Mouse (Mus musculus) CH12.LX (cell line): Measurements from ENCODE around the gene Gm6408. TPM values are rescaled to one million over a fixed set of nuclear protein-coding genes. Genes with fewer than 3 reads are reported as not detected.
"Not testable (repeated sequence)": the region's sequence is repeated elsewhere in the genome, so short reads cannot be mapped to it uniquely, and the experiment has no call there.

ENCODE experiments used
- DNase-seq: peaks from one replicate; pipeline ENCODE4 v3.0.0-alpha.2; 2013; ENCODE audit errors: extremely low read depth
- H3K27ac ChIP-seq: 2 replicates; pipeline ENCODE4 v1.5.1; 2012; ENCODE audit warnings: low read depth, mild to moderate bottlenecking, control low read depth, moderate library complexity; ENCODE audit not compliant: insufficient read depth
- H3K27me3 ChIP-seq: replicated peaks from 2 replicates; pipeline ENCODE3; 2012; ENCODE audit warnings: inconsistent platforms
- H3K36me3 ChIP-seq, 2 experiments: replicated peaks in 1 of 2; 2 replicates each; pipeline versions ENCODE3 to v1.6.1; 2012; ENCODE audit warnings: inconsistent platforms in 1 of 2, low read length in 1 of 2, mild to moderate bottlenecking in 1 of 2, mixed read lengths in 1 of 2, moderate library complexity in 1 of 2; ENCODE audit not compliant: control insufficient read depth in 1 of 2, insufficient read depth in 1 of 2
- H3K4me1 ChIP-seq, 2 experiments: 2 replicates each; pipeline ENCODE4 v1.6.1; 2012; ENCODE audit warnings: inconsistent platforms in 1 of 2, moderate library complexity in 1 of 2; ENCODE audit not compliant: insufficient read depth in 2 of 2, control insufficient read depth in 1 of 2
- H3K4me2 ChIP-seq: 2 replicates; pipeline ENCODE4 v1.6.1; 2012; ENCODE audit warnings: low read depth, mild to moderate bottlenecking, control low read depth; ENCODE audit not compliant: poor library complexity, insufficient read depth, severe bottlenecking
- H3K4me3 ChIP-seq, 3 experiments: fragments of 150-350 bp in 1 of 3; sonication (generic) in 1 of 3; replicated peaks in 1 of 3; 2 replicates each; pipeline versions ENCODE3 to v1.5.1; 2011 to 2012; ENCODE audit warnings: low read depth in 2 of 3, low read length in 2 of 3, mild to moderate bottlenecking in 2 of 3, moderate library complexity in 2 of 3, control low read depth in 1 of 3, improper control_type of control experiment in 1 of 3, inconsistent platforms in 1 of 3, mixed read lengths in 1 of 3; ENCODE audit not compliant: poor library complexity in 1 of 3
- H3K79me2 ChIP-seq: replicated peaks from 2 replicates; pipeline ENCODE4 v1.6.1; 2012; ENCODE audit warnings: mild to moderate bottlenecking, moderate library complexity; ENCODE audit not compliant: control insufficient read depth, poor library complexity, insufficient read depth, severe bottlenecking; ENCODE audit errors: extremely low read depth
- H3K9ac ChIP-seq: 2 replicates; pipeline ENCODE4 v1.6.1; 2012; ENCODE audit warnings: low read depth, mild to moderate bottlenecking, control low read depth, moderate library complexity; ENCODE audit not compliant: insufficient read depth
- H3K9me3 ChIP-seq: replicated peaks from 2 replicates; pipeline ENCODE3; 2012; ENCODE audit warnings: low read length, inconsistent platforms, mixed read lengths
- ELF1 ChIP-seq: IDR thresholded peaks from 2 replicates; pipeline ENCODE4 v1.6.1; 2014; ENCODE audit warnings: low read depth, mild to moderate bottlenecking, inconsistent platforms, low read length, improper control_type of control experiment
- ETS1 ChIP-seq: conservative IDR thresholded peaks from 2 replicates; pipeline ENCODE4 v1.6.1; 2012; ENCODE audit warnings: low read depth, mild to moderate bottlenecking, inconsistent platforms, low read length, improper control_type of control experiment, moderate library complexity
- JUND ChIP-seq: conservative IDR thresholded peaks from 2 replicates; pipeline ENCODE4 v1.6.1; 2011; ENCODE audit warnings: low read depth, low read length, improper control_type of control experiment
- MAFK ChIP-seq: IDR thresholded peaks from 2 replicates; pipeline ENCODE4 v1.6.1; 2011; ENCODE audit warnings: low read length, improper control_type of control experiment; ENCODE audit not compliant: insufficient replicate concordance
- NELFE ChIP-seq: IDR thresholded peaks from 2 replicates; pipeline ENCODE4 v1.6.1; 2011; ENCODE audit warnings: low read depth, low read length, improper control_type of control experiment
- RAD21 ChIP-seq: IDR thresholded peaks from 2 replicates; pipeline ENCODE4 v1.6.1; 2011; ENCODE audit warnings: low read depth, mild to moderate bottlenecking, low read length, improper control_type of control experiment, moderate library complexity
- RCOR1 ChIP-seq: conservative IDR thresholded peaks from 2 replicates; pipeline ENCODE4 v1.6.1; 2012; ENCODE audit warnings: low read depth, mild to moderate bottlenecking, inconsistent platforms, low read length, improper control_type of control experiment
- UBTF ChIP-seq: IDR thresholded peaks from 2 replicates; pipeline ENCODE4 v1.6.1; 2012; ENCODE audit warnings: low read depth, mild to moderate bottlenecking, inconsistent platforms, low read length, improper control_type of control experiment, moderate library complexity
- USF2 ChIP-seq: conservative IDR thresholded peaks from 2 replicates; pipeline ENCODE4 v1.6.1; 2011; ENCODE audit warnings: low read depth, low read length, improper control_type of control experiment
- ZC3H11A ChIP-seq: IDR thresholded peaks from 2 replicates; pipeline ENCODE4 v1.6.1; 2012; ENCODE audit warnings: low read depth, mild to moderate bottlenecking, inconsistent platforms, low read length, improper control_type of control experiment
- ZMIZ1 ChIP-seq: IDR thresholded peaks from 2 replicates; pipeline ENCODE4 v1.6.1; 2012; ENCODE audit warnings: low read depth, mild to moderate bottlenecking, inconsistent platforms, low read length, improper control_type of control experiment
- ZNF384 ChIP-seq: IDR thresholded peaks from 2 replicates; pipeline ENCODE4 v1.6.1; 2012; ENCODE audit warnings: low read depth, low read length, improper control_type of control experiment, inconsistent platforms
- dilution Hi-C: fragments of 300-500 bp; cut with MboI; formaldehyde crosslinking; loops from 2 replicates; pipeline ENCODE4 v1.14.3; 2020; ENCODE audit warnings: low sequenced_read_pairs; ENCODE audit not compliant: extremely low pct_unique_long_range_greater_than_20kb, extremely low pct_ligation_motif_present
- in situ Hi-C: fragments of 300-500 bp; cut with MboI; formaldehyde crosslinking; loops from 3 replicates; pipeline ENCODE4 v1.14.3; 2019; ENCODE audit warnings: low sequenced_read_pairs, low pct_ligation_motif_present, low pct_unique_long_range_greater_than_20kb, mixed read lengths
- polyA plus RNA-seq: library from polyadenylated mRNA; unstranded; fragments of >175 nt; gene quantifications from 2 replicates; pipeline ENCODE4 v1.2.1, GENCODE M21; 2012; ENCODE audit warnings: low read depth; ENCODE audit not compliant: insufficient read length
- total RNA-seq, 2 experiments: library from RNA; depleted of rRNA; stranded (reverse); fragments of 300-350 nt in 1 of 2; fragments of >200 nt in 1 of 2; gene quantifications; 2 replicates each; pipeline ENCODE4 v1.2.3; 2012 to 2014

The Gm6408 gene
- total RNA-seq (2012; rRNA removed) (not detected in 2 replicates), total RNA-seq (2014; rRNA removed) (not detected in 2 replicates), polyA plus RNA-seq (not detected in 2 replicates)

DNA sequence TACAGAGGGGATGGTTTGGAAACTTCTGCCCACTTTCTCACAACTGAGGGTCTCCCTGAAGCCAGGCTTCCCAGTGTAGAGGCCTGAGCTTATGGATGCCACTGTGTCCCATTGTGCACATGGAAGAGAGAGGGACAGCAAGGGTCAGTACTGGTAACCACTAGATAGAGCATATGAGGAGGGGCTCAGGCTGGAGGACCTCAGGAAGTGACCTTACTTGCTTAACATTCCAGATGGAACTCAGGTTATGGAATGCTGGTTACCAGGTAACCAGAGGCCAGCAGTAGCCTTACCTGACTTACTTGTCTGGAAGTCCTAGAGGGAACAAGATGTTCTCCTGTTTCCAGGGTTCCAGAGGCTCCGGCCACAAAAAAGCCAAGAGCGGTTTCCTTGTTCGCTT is at the start of gene Gm6408:
Gene Gm6408, plus strand, starts transcription at position 301 of the 400 bp plus-strand sequence.
- H3K4me3 ChIP-seq, H3K36me3 ChIP-seq, H3K79me2 ChIP-seq, in situ Hi-C loops, H3K27me3 ChIP-seq, DNase-seq, H3K27ac ChIP-seq, H3K9me3 ChIP-seq, dilution Hi-C loops, H3K9ac ChIP-seq, H3K4me2 ChIP-seq, H3K4me1 ChIP-seq: not testable (repeated sequence)

DNA sequence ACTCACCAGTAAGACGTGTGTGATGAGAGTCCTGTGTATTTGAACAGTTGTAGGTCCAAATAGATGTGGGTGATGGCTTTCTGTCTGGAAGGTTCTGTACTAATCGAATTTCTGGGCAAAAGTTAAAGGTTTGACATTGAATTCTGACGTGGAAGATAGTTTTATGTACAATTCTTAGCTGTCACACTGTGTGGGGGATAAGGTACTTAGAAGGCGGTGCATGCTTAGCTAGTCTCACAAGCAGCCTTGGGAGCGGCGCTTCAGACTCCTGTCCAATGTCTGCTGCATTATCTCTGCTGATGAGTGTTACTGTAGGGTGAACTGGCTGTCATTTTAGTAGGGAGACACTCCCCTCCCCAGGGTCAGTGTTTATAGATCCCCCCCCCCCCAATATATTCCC is 49.3 kb upstream of the Gm6408 start:
- H3K4me1 ChIP-seq, result 0 out of 4 replicates have a peak, but pooled peaks cover 0 to 4% of the 10 kb centered on the region in 2 experiments
- dilution Hi-C loops, result no loop called here

DNA sequence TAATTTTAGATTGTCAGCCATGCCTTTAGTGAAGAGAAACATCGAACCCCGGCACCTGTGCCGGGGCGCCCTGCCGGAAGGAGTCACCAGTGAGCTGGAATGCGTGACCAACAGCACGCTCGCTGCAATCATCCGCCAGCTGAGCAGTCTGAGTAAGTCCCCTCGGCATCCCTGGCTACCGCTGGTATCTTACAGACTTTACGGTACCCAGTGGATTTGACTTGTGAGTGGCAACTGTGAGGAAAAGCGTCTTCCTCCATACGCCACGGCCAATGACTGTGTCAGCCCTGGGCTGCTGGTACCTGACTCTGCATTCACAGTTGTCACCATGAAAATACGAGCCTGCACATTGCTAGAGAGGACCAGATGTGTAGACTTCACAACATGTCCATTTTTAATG is 46.4 kb upstream of the Gm6408 start:
- Histone ChIP-seq H3K36me3 (no peaks in the 10 kb centered on the region), H3K4me2 (no peak overlapping the region), H3K4me3 (no peak overlapping the region), H3K9ac (no peak overlapping the region), H3K79me2 (no peaks in the 10 kb centered on the region), H3K4me1 (0 out of 4 replicates have a peak, but pooled peaks cover 0 to 4% of the 10 kb centered on the region in 2 experiments), H3K9me3 (peaks cover 6% of the 10 kb centered on the region), H3K27ac (no peak overlapping the region), H3K27me3 (peaks cover 11% of the 10 kb centered on the region)
- TF ChIP-seq ZNF384, result no peak
- no peak for TF ChIP-seq ETS1
- no peak for TF ChIP-seq USF2
- no peak for TF ChIP-seq RAD21
- dilution Hi-C loops (no loop called here), in situ Hi-C loops (no loop called here)
- DNase-seq, result no peak

More for the DNA sequence above, 49.3 kb upstream of the Gm6408 start:
- Histone ChIP-seq H3K79me2 (no peaks in the 10 kb centered on the region), H3K27ac (no peak overlapping the region), H3K9me3 (no peaks in the 10 kb centered on the region), H3K4me3 (no peak overlapping the region), H3K9ac (no peak overlapping the region), H3K27me3 (peaks cover 27% of the 10 kb centered on the region), H3K36me3 (no peaks in the 10 kb centered on the region), H3K4me2 (no peak overlapping the region)
- TF ChIP-seq NELFE, result no peak
- TF ChIP-seq ZC3H11A, result no peak
- no peak for TF ChIP-seq MAFK
- no peak for TF ChIP-seq ZMIZ1
- TF ChIP-seq UBTF, result no peak
- TF ChIP-seq RCOR1, result no peak
- no peak for TF ChIP-seq JUND
- TF ChIP-seq ELF1, result no peak
- no peak for DNase-seq
- in situ Hi-C loops, result no loop called here
